Mouse (Mus musculus) CH12.LX (cell line): ENCODE data around the gene Mlf1.

Experiments
- CTCF ChIP-seq, 2 experiments: IDR thresholded peaks in 1 of 2; conservative IDR thresholded peaks in 1 of 2; 2 replicates each; pipeline ENCODE4 v1.5.1; 2011 to 2012; ENCODE audit warnings: low read depth in 2 of 2, low read length in 2 of 2, improper control_type of control experiment in 1 of 2, inconsistent platforms in 1 of 2, mild to moderate bottlenecking in 1 of 2, moderate library complexity in 1 of 2
- E2F4 ChIP-seq: IDR thresholded peaks from 2 replicates; pipeline ENCODE4 v1.6.1; 2011; ENCODE audit warnings: low read depth, low read length, improper control_type of control experiment; ENCODE audit not compliant: insufficient replicate concordance
- EP300 ChIP-seq: IDR thresholded peaks from 2 replicates; pipeline ENCODE4 v1.6.1; 2011; ENCODE audit warnings: low read length, improper control_type of control experiment
- ETS1 ChIP-seq: conservative IDR thresholded peaks from 2 replicates; pipeline ENCODE4 v1.6.1; 2012; ENCODE audit warnings: low read depth, mild to moderate bottlenecking, inconsistent platforms, low read length, improper control_type of control experiment, moderate library complexity
- JUND ChIP-seq: conservative IDR thresholded peaks from 2 replicates; pipeline ENCODE4 v1.6.1; 2011; ENCODE audit warnings: low read depth, low read length, improper control_type of control experiment
- MAFK ChIP-seq: IDR thresholded peaks from 2 replicates; pipeline ENCODE4 v1.6.1; 2011; ENCODE audit warnings: low read length, improper control_type of control experiment; ENCODE audit not compliant: insufficient replicate concordance
- MAX ChIP-seq: IDR thresholded peaks from 2 replicates; pipeline ENCODE4 v1.6.1; 2011; ENCODE audit warnings: low read length, improper control_type of control experiment
- POLR2A ChIP-seq: IDR thresholded peaks from 2 replicates; pipeline ENCODE4 v1.6.1; 2011; ENCODE audit warnings: low read depth, mild to moderate bottlenecking, improper control_type of control experiment, low read length
- POLR2AphosphoS2 ChIP-seq: IDR thresholded peaks from 2 replicates; pipeline ENCODE4 v1.6.1; 2011; ENCODE audit warnings: low read depth, low read length, improper control_type of control experiment
- TCF12 ChIP-seq: IDR thresholded peaks from 2 replicates; pipeline ENCODE4 v1.6.1; 2014; ENCODE audit warnings: low read depth, mild to moderate bottlenecking, inconsistent platforms, low read length, improper control_type of control experiment
- UBTF ChIP-seq: IDR thresholded peaks from 2 replicates; pipeline ENCODE4 v1.6.1; 2012; ENCODE audit warnings: low read depth, mild to moderate bottlenecking, inconsistent platforms, low read length, improper control_type of control experiment, moderate library complexity
- USF2 ChIP-seq: conservative IDR thresholded peaks from 2 replicates; pipeline ENCODE4 v1.6.1; 2011; ENCODE audit warnings: low read depth, low read length, improper control_type of control experiment
- ZC3H11A ChIP-seq: IDR thresholded peaks from 2 replicates; pipeline ENCODE4 v1.6.1; 2012; ENCODE audit warnings: low read depth, mild to moderate bottlenecking, inconsistent platforms, low read length, improper control_type of control experiment

DNA sequence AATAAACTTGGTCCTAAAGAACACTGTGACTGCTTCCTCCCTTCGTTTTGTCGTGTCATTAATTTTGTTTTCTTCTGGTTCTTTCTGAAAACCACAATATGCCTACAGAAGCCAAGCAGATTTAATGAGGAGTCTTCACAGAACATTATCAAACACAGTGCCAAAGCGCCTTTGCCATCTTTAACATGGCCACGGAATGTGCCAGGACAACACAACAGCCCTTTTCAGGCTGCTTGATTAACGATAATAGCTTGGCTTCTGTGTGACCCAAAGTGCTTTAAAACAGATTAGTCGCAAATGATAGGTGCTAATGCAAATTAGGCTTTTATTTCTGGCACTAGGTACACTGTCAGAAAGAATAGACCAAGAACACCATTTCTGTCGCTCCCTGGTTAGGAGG, 15.5 kb upstream of the Mlf1 start:
- TF ChIP-seq USF2 (no peak), MAFK (no peak), CTCF (conservative IDR thresholded peaks at IDR 0.05 in 1 of 2, IDR thresholded peaks at IDR 0.05 in 1 of 2; ENCODE audit: low read depth in 2 of 2, low read length in 2 of 2) (no peak), EP300 (no peak), JUND (no peak), POLR2A (no peak), MAX (no peak), ZC3H11A (no peak), UBTF (no peak), ETS1 (no peak), E2F4 (no peak), POLR2AphosphoS2 (no peak), TCF12 (no peak)
